Mouse (Mus musculus) adrenal gland, postnatal 25 days (tissue): ENCODE measurements around the gene Olfr70. TPM values are rescaled to one million over a fixed set of nuclear protein-coding genes. Genes with fewer than 3 reads are reported as not detected.
A peak's percentile ranks its signal among the peaks of the same experiment; 100 is the strongest.

ENCODE experiments used
- DNase-seq: peaks from one replicate; pipeline ENCODE4 v3.0.0; 2021; ENCODE audit warnings: mixed read lengths
- total RNA-seq: library from RNA; stranded (reverse); gene quantifications from 2 replicates; pipeline ENCODE4 v1.2.3, GENCODE M21; 2021

The Olfr70 gene
- total RNA-seq, 1 experiment from 2014 or later, result not detected

- DNase-seq, result no peak
Measured at GRCm38 (mm10) chr4:43709869-43710268, 9.3 kb upstream of the Olfr70 start, which contains the start of gene Olfr71. Gene Olfr71, minus strand, starts transcription at chr4:43710255.

- no peak for DNase-seq
Measured at GRCm38 (mm10) chr4:43705991-43706390, 5.4 kb upstream of the Olfr70 start.

GRCm38 (mm10) chr4:43703851-43704250 lies 3.2 kb upstream of the Olfr70 start:
- peak; percentile 34 for DNase-seq

GRCm38 (mm10) chr4:43703439-43703838 lies 2.8 kb upstream of the Olfr70 start:
- no peak for DNase-seq

GRCm38 (mm10) chr4:43696561-43696960 lies 4.0 kb downstream of the Olfr70 start:
- no peak for DNase-seq

- peak; percentile 42 for DNase-seq
Measured at GRCm38 (mm10) chr4:43695249-43695671, 5.3 kb downstream of the Olfr70 start.

- no peak for DNase-seq
Measured at GRCm38 (mm10) chr4:43694439-43695248, 6.0 kb downstream of the Olfr70 start.

GRCm38 (mm10) chr4:43693806-43694241 lies 6.8 kb downstream of the Olfr70 start:
- peak; percentile 60 for DNase-seq

GRCm38 (mm10) chr4:43691026-43691425 lies 9.6 kb downstream of the Olfr70 start:
- no peak for DNase-seq

- no peak for DNase-seq
Measured at GRCm38 (mm10) chr4:43690021-43690420, 10.6 kb downstream of the Olfr70 start.

GRCm38 (mm10) chr4:43679416-43680043 lies 21.1 kb downstream of the Olfr70 start:
- peak; percentile 37 for DNase-seq

- no peak for DNase-seq
Measured at GRCm38 (mm10) chr4:43678541-43678940, 22.1 kb downstream of the Olfr70 start.

- DNase-seq, result no peak
Measured at GRCm38 (mm10) chr4:43675608-43676007, 25.0 kb downstream of the Olfr70 start.

GRCm38 (mm10) chr4:43674974-43675373 lies 25.6 kb downstream of the Olfr70 start:
- no peak for DNase-seq

GRCm38 (mm10) chr4:43673703-43674102 lies 26.9 kb downstream of the Olfr70 start:
- DNase-seq, result no peak

GRCm38 (mm10) chr4:43672070-43672469 lies 28.5 kb downstream of the Olfr70 start:
- DNase-seq, result peak; percentile 93

GRCm38 (mm10) chr4:43669428-43669794 lies 31.2 kb downstream of the Olfr70 start:
- DNase-seq, result peak; percentile 83

- DNase-seq, result peak; percentile 91
Measured at GRCm38 (mm10) chr4:43668782-43669427, 31.7 kb downstream of the Olfr70 start, which contains the start of the genes Tmem8b and Fam221b. Gene Tmem8b, plus strand, starts transcription at chr4:43668971. Gene Fam221b, minus strand, starts transcription at chr4:43669145.

- DNase-seq, result no peak
Measured at GRCm38 (mm10) chr4:43666412-43666811, 34.2 kb downstream of the Olfr70 start.

GRCm38 (mm10) chr4:43657146-43657545 lies 43.5 kb downstream of the Olfr70 start:
- DNase-seq, result no peak

- DNase-seq, result peak; percentile 92
Measured at GRCm38 (mm10) chr4:43656339-43657109, 44.1 kb downstream of the Olfr70 start, which contains the start of gene Hint2. Gene Hint2, minus strand, starts transcription at chr4:43656466.
